Mouse (Mus musculus): Measurements from ENCODE around the gene Pik3ip1. TPM values are rescaled to one million over a fixed set of nuclear protein-coding genes. Genes with fewer than 3 reads are reported as not detected.

Gene Pik3ip1
- polyA plus RNA-seq, 1 experiment, result 41.3 TPM

GRCm38 (mm10) chr11:3290640-3291310, 39.4 kb upstream of the Pik3ip1 start:
- peak overlapping the region; percentile 74 for H3K27ac ChIP-seq (ENCODE audit: insufficient read depth, low read length)
- peaks cover 4% of the 10 kb centered on the region; the same call in 1 of the 2 replicates for H3K4me1 ChIP-seq (ENCODE audit: control insufficient read depth, insufficient read depth, low read length)
- peak overlapping the region; percentile 83 for H3K4me3 ChIP-seq (ENCODE audit: insufficient read depth, low read length)
- TF ChIP-seq POLR2A (IDR thresholded peaks at IDR 0.05; ENCODE audit: extremely low read depth, insufficient read depth, low read length) (no peak), CTCF (IDR thresholded peaks at IDR 0.05; ENCODE audit: extremely low read depth, insufficient read depth, low read length) (no peak)

GRCm38 (mm10) chr11:3291311-3292061, 38.7 kb upstream of the Pik3ip1 start:
- peak overlapping the region; percentile 32; the same call in 1 of the 2 replicates for H3K27ac ChIP-seq (ENCODE audit: insufficient read depth, low read length)
- TF ChIP-seq CTCF (IDR thresholded peaks at IDR 0.05; ENCODE audit: extremely low read depth, insufficient read depth, low read length) (no peak), POLR2A (IDR thresholded peaks at IDR 0.05; ENCODE audit: extremely low read depth, insufficient read depth, low read length) (0 out of 2 replicates have a peak, but pooled peaks have one; percentile 7)
- H3K4me1 ChIP-seq (ENCODE audit: control insufficient read depth, insufficient read depth, low read length), result peaks cover 4% of the 10 kb centered on the region; the same call in 1 of the 2 replicates
- H3K4me3 ChIP-seq (ENCODE audit: insufficient read depth, low read length), result peak overlapping the region; percentile 83

- Histone ChIP-seq H3K27ac (ENCODE audit: insufficient read depth, low read length) (peak overlapping the region; percentile 32), H3K4me1 (ENCODE audit: control insufficient read depth, insufficient read depth, low read length) (peaks cover 4% of the 10 kb centered on the region; the same call in 1 of the 2 replicates), H3K4me3 (ENCODE audit: insufficient read depth, low read length) (peak overlapping the region; percentile 83)
- no peak for TF ChIP-seq CTCF (IDR thresholded peaks at IDR 0.05; ENCODE audit: extremely low read depth, insufficient read depth, low read length)
- TF ChIP-seq POLR2A (IDR thresholded peaks at IDR 0.05; ENCODE audit: extremely low read depth, insufficient read depth, low read length), result no peak
Measured at GRCm38 (mm10) chr11:3292062-3292421, 38.2 kb upstream of the Pik3ip1 start.

- H3K4me1 ChIP-seq (ENCODE audit: control insufficient read depth, insufficient read depth, low read length), result peaks cover 4% of the 10 kb centered on the region; the same call in 1 of the 2 replicates
- peak overlapping the region; percentile 19; the same call in 1 of the 2 replicates for H3K27ac ChIP-seq (ENCODE audit: insufficient read depth, low read length)
- TF ChIP-seq POLR2A (IDR thresholded peaks at IDR 0.05; ENCODE audit: extremely low read depth, insufficient read depth, low read length) (no peak), CTCF (IDR thresholded peaks at IDR 0.05; ENCODE audit: extremely low read depth, insufficient read depth, low read length) (no peak)
- H3K4me3 ChIP-seq (ENCODE audit: insufficient read depth, low read length), result peak overlapping the region; percentile 83
Measured at GRCm38 (mm10) chr11:3292711-3293249, 37.4 kb upstream of the Pik3ip1 start.

- no peak for TF ChIP-seq POLR2A (IDR thresholded peaks at IDR 0.05; ENCODE audit: extremely low read depth, insufficient read depth, low read length)
- TF ChIP-seq CTCF (IDR thresholded peaks at IDR 0.05; ENCODE audit: extremely low read depth, insufficient read depth, low read length), result no peak
- Histone ChIP-seq H3K4me1 (ENCODE audit: control insufficient read depth, insufficient read depth, low read length) (peaks cover 4% of the 10 kb centered on the region; the same call in 1 of the 2 replicates), H3K4me3 (ENCODE audit: insufficient read depth, low read length) (peak overlapping the region; percentile 83; the same call in 1 of the 2 replicates), H3K27ac (ENCODE audit: insufficient read depth, low read length) (peak overlapping the region; percentile 19)
Measured at GRCm38 (mm10) chr11:3293361-3293760, 36.8 kb upstream of the Pik3ip1 start.

- Histone ChIP-seq H3K4me3 (ENCODE audit: insufficient read depth, low read length) (no peak overlapping the region), H3K4me1 (ENCODE audit: control insufficient read depth, insufficient read depth, low read length) (peaks cover 4% of the 10 kb centered on the region; the same call in 1 of the 2 replicates), H3K27ac (ENCODE audit: insufficient read depth, low read length) (no peak overlapping the region)
- TF ChIP-seq CTCF (IDR thresholded peaks at IDR 0.05; ENCODE audit: extremely low read depth, insufficient read depth, low read length), result no peak
Measured at GRCm38 (mm10) chr11:3294641-3295040, 35.6 kb upstream of the Pik3ip1 start.

- Histone ChIP-seq H3K4me1 (ENCODE audit: control insufficient read depth, insufficient read depth, low read length) (peaks cover 4% of the 10 kb centered on the region; the same call in 1 of the 2 replicates), H3K27ac (ENCODE audit: insufficient read depth, low read length) (no peak overlapping the region), H3K4me3 (ENCODE audit: insufficient read depth, low read length) (no peak overlapping the region)
- TF ChIP-seq POLR2A (IDR thresholded peaks at IDR 0.05; ENCODE audit: extremely low read depth, insufficient read depth, low read length) (no peak), CTCF (IDR thresholded peaks at IDR 0.05; ENCODE audit: extremely low read depth, insufficient read depth, low read length) (no peak)
Measured at GRCm38 (mm10) chr11:3296056-3296455, 34.1 kb upstream of the Pik3ip1 start.

- Histone ChIP-seq H3K4me1 (ENCODE audit: control insufficient read depth, insufficient read depth, low read length) (peaks cover 6% of the 10 kb centered on the region), H3K4me3 (ENCODE audit: insufficient read depth, low read length) (no peak overlapping the region), H3K27ac (ENCODE audit: insufficient read depth, low read length) (no peak overlapping the region)
- no peak for TF ChIP-seq CTCF (IDR thresholded peaks at IDR 0.05; ENCODE audit: extremely low read depth, insufficient read depth, low read length)
- TF ChIP-seq POLR2A (IDR thresholded peaks at IDR 0.05; ENCODE audit: extremely low read depth, insufficient read depth, low read length), result no peak
Measured at GRCm38 (mm10) chr11:3297871-3298812, 32.1 kb upstream of the Pik3ip1 start.

GRCm38 (mm10) chr11:3298813-3299185, 31.4 kb upstream of the Pik3ip1 start:
- peaks cover 7% of the 10 kb centered on the region for H3K4me1 ChIP-seq (ENCODE audit: control insufficient read depth, insufficient read depth, low read length)
- TF ChIP-seq CTCF (IDR thresholded peaks at IDR 0.05; ENCODE audit: extremely low read depth, insufficient read depth, low read length), result no peak
- TF ChIP-seq POLR2A (IDR thresholded peaks at IDR 0.05; ENCODE audit: extremely low read depth, insufficient read depth, low read length), result no peak
- no peak overlapping the region for H3K27ac ChIP-seq (ENCODE audit: insufficient read depth, low read length)
- no peak overlapping the region for H3K4me3 ChIP-seq (ENCODE audit: insufficient read depth, low read length)

All from cortical plate, adult 2 months (tissue).